In genomic region chr12:5373641-5374195, GRCm38 (mm10) we compare ENCODE assay signal across 8 mouse cellular contexts. TPM values are rescaled to one million over a fixed set of nuclear protein-coding genes. Genes with fewer than 3 reads are reported as not detected.
A peak's percentile ranks its signal among the peaks of the same experiment; 100 is the strongest.
DNase-seq lines count a peak whose midpoint lies in the region; ATAC-seq lines count a peak whose summit lies in the region.

No protein-coding gene starts in this region.

- H3K27me3 ChIP-seq in forebrain, embryonic 11.5 days (ENCODE audit: control insufficient read depth, insufficient read depth, low read length): peaks cover 10% of the 10 kb centered on the region
- no peaks in the 10 kb centered on the region for H3K27me3 ChIP-seq in limb, embryonic 15.5 days
- H3K27me3 ChIP-seq in neural tube, embryonic 14.5 days (ENCODE audit: control insufficient read depth, insufficient read depth, low read length): no peaks in the 10 kb centered on the region

- peak overlapping the region; percentile 98 for H3K4me2 ChIP-seq in forebrain, embryonic 11.5 days (ENCODE audit: low read depth, low read length, severe bottlenecking)
- peak overlapping the region; percentile 96 for H3K4me2 ChIP-seq in limb, embryonic 15.5 days
- peak overlapping the region; percentile 79 for H3K4me2 ChIP-seq in neural tube, embryonic 14.5 days (ENCODE audit: low read depth, low read length)

- DNase-seq in kidney, adult 18-20 months: peak; percentile 38
- no peak for DNase-seq in kidney, adult 9 months
- peak; percentile 61 for DNase-seq in ZHBTc4 (ENCODE audit: low read depth, low spot score)
- DNase-seq in forebrain, embryonic 11.5 days (ENCODE audit: low spot score): peak; percentile 72
- DNase-seq in heart, postnatal 14 days: peak; percentile 16 to 27

- no peak for ATAC-seq in forebrain, embryonic 11.5 days (replicated peaks; ENCODE audit: low FRiP score)
- ATAC-seq in limb, embryonic 15.5 days (ENCODE audit: insufficient number of reproducible peaks, low FRiP score, low TSS enrichment, low read depth): no peak
- ATAC-seq in neural tube, embryonic 14.5 days (ENCODE audit: low read depth): 0 out of 2 replicates have a peak, but pooled peaks have one; percentile 3
- ATAC-seq in inflammation-experienced regulatory T-cells, adult 6 months: no peak

- H3K9me3 ChIP-seq in forebrain, embryonic 11.5 days (ENCODE audit: control insufficient read depth, low read length): no peaks in the 10 kb centered on the region
- no peaks in the 10 kb centered on the region for H3K9me3 ChIP-seq in limb, embryonic 15.5 days
- H3K9me3 ChIP-seq in neural tube, embryonic 14.5 days (ENCODE audit: control insufficient read depth, low read length): no peaks in the 10 kb centered on the region

- peak overlapping the region; percentile 68 for H3K4me3 ChIP-seq in forebrain, embryonic 11.5 days (ENCODE audit: low read depth, low read length)
- H3K4me3 ChIP-seq in limb, embryonic 15.5 days: peak overlapping the region; percentile 92
- H3K4me3 ChIP-seq in neural tube, embryonic 14.5 days (ENCODE audit: low read depth, low read length): peak overlapping the region; percentile 90

- no peak overlapping the region for H3K27ac ChIP-seq in forebrain, embryonic 11.5 days (ENCODE audit: low read depth, low read length)
- peak overlapping the region; percentile 89 for H3K27ac ChIP-seq in limb, embryonic 15.5 days
- H3K27ac ChIP-seq in neural tube, embryonic 14.5 days (ENCODE audit: low read depth, low read length): peak overlapping the region; percentile 74

- intact Hi-C loops in heart, postnatal 14 days (cut with DNase I): no loop called here

- H3K9ac ChIP-seq in forebrain, embryonic 11.5 days (ENCODE audit: low read length): peak overlapping the region; percentile 76
- peak overlapping the region; percentile 82 for H3K9ac ChIP-seq in limb, embryonic 15.5 days
- peak overlapping the region; percentile 90 for H3K9ac ChIP-seq in neural tube, embryonic 14.5 days (replicated peaks; ENCODE audit: low read depth, low read length)

- H3K36me3 ChIP-seq in forebrain, embryonic 11.5 days (ENCODE audit: control insufficient read depth, insufficient read depth, low read length): no peaks in the 10 kb centered on the region
- H3K36me3 ChIP-seq in limb, embryonic 15.5 days: no peaks in the 10 kb centered on the region
- H3K36me3 ChIP-seq in neural tube, embryonic 14.5 days (ENCODE audit: control insufficient read depth, insufficient read depth, low read length): no peaks in the 10 kb centered on the region

- WGBS in forebrain, embryonic 11.5 days: under 1% methylated on average over 40 of the region's 42 CpGs
- under 1% methylated on average over 42 of the region's 42 CpGs for WGBS in limb, embryonic 15.5 days
- under 1% methylated on average over 42 of the region's 42 CpGs for WGBS in neural tube, embryonic 14.5 days

- H3K4me1 ChIP-seq in forebrain, embryonic 11.5 days (replicated peaks; ENCODE audit: control insufficient read depth, insufficient read depth, low read length): no peaks in the 10 kb centered on the region; the same call in 1 of the 2 replicates
- H3K4me1 ChIP-seq in limb, embryonic 15.5 days: peaks cover 20% of the 10 kb centered on the region
- H3K4me1 ChIP-seq in neural tube, embryonic 14.5 days (ENCODE audit: control insufficient read depth, insufficient read depth, low read length): peaks cover 11% of the 10 kb centered on the region; the same call in 1 of the 2 replicates

RNA-seq across cellular contexts. Expression of gene Klhl29, which starts 1.8 kb away (rescaled TPM):
- polyA plus RNA-seq in forebrain, embryonic 11.5 days (2014; fragmentation: Nextera tagmentation; extraction: Ambion mirVana): 3.8 and 4.0 TPM in 2 replicates
- under 1 TPM; 0.49 to 0.55 TPM for total RNA-seq in heart, postnatal 14 days (2021)
- polyA plus RNA-seq in limb, embryonic 15.5 days (2015; fragmentation: Nextera tagmentation; extraction: Ambion mirVana): 1.3 and 2.2 TPM in 2 replicates
- polyA plus RNA-seq in neural tube, embryonic 14.5 days (2014; fragmentation: Nextera tagmentation; extraction: Ambion mirVana): 4.9 and 6.1 TPM in 2 replicates
- under 1 TPM in 2 of 3 experiments, not detected in 1; 0.33 to 0.42 TPM for polyA plus RNA-seq in inflammation-experienced regulatory T-cells, adult 6 months (2017; shearing (Covaris generic))
